30 mouse cellular contexts compared by ENCODE assay signal in genomic region chr2:103652121-103652520, GRCm38 (mm10).
A peak's percentile ranks its signal among the peaks of the same experiment; 100 is the strongest.
DNase-seq lines count a peak whose midpoint lies in the region; ATAC-seq and TF ChIP-seq lines count a peak whose summit lies in the region.
"Had no signal": no experiment of that assay in that cellular context is flagged by ENCODE, and none has a peak within 500 bp of the region (broad histone marks: within the 10 kb centered on the region; RNA-seq: fewer than 3 reads in every experiment).

No protein-coding gene starts in this region.

- H3K27ac ChIP-seq in thymus, adult 2 months (ENCODE audit: control insufficient read depth, insufficient read depth, low read length) = peak overlapping the region; percentile 67; the same call in 1 of the 2 replicates
- H3K27ac ChIP-seq in forebrain, embryonic 11.5 days (ENCODE audit: low read depth, low read length) = no peak overlapping the region
- H3K27ac ChIP-seq: embryonic facial prominence, embryonic 10.5 days; embryonic facial prominence, embryonic 15.5 days; hindbrain, embryonic 10.5 days; hindbrain, embryonic 15.5 days; intestine, embryonic 15.5 days; kidney, postnatal 0 days; liver, embryonic 12.5 days; macrophage; midbrain, embryonic 13.5 days; stomach, postnatal 0 days had no signal

- H3K9me3 ChIP-seq in forebrain, embryonic 11.5 days (ENCODE audit: control insufficient read depth, low read length) = no peaks in the 10 kb centered on the region
- H3K9me3 ChIP-seq: embryonic facial prominence, embryonic 10.5 days; embryonic facial prominence, embryonic 15.5 days; heart, embryonic 13.5 days; hindbrain, embryonic 10.5 days; hindbrain, embryonic 15.5 days; intestine, embryonic 15.5 days; liver, embryonic 12.5 days; midbrain, embryonic 13.5 days had no signal

- intact Hi-C loops in heart, postnatal 36 days (cut with DNase I) = no loop called here

- WGBS in thymus, adult 2 months = 23% methylated on average over 4 of the region's 4 CpGs
- 80% methylated on average over 4 of the region's 4 CpGs for WGBS in forebrain, embryonic 11.5 days

- H3K4me2 ChIP-seq in forebrain, embryonic 11.5 days (ENCODE audit: low read depth, low read length, severe bottlenecking) = no peak overlapping the region
- H3K4me2 ChIP-seq: embryonic facial prominence, embryonic 15.5 days; heart, embryonic 13.5 days; hindbrain, embryonic 15.5 days; intestine, embryonic 15.5 days; liver, embryonic 12.5 days; midbrain, embryonic 13.5 days had no signal

- ATAC-seq in activated CD4-positive, CD25-positive, alpha-beta regulatory T cell, adult 4 months = peak; percentile 69
- ATAC-seq in forebrain, embryonic 11.5 days (replicated peaks; ENCODE audit: low FRiP score) = no peak
- ATAC-seq: forebrain, embryonic 14.5 days; intestine, embryonic 15.5 days; liver, embryonic 12.5 days; liver, postnatal 0 days; midbrain, embryonic 13.5 days had no signal

- DNase-seq in thymus, adult 2 months = peak; percentile 58
- no peak for DNase-seq in thymus, postnatal 4 days
- DNase-seq in thymus, postnatal 14 days = peak; percentile 69
- DNase-seq in forebrain, embryonic 11.5 days (ENCODE audit: low spot score) = no peak
- no peak for DNase-seq in frontal cortex, adult 2 months (ENCODE audit: extremely low spot score in 1 of 2, low spot score in 1 of 2)
- DNase-seq in heart, postnatal 36 days = no peak
- DNase-seq: adrenal gland, adult 2 months; adrenal gland, postnatal 36 days; cerebellum, adult 2 months; cerebellum, postnatal 14 days; gastrocnemius, postnatal 36 days; heart, postnatal 10 days; kidney, adult 2 months; kidney, postnatal 4 days; layer of hippocampus, postnatal 36 days; left cerebral cortex, postnatal 4 days; liver, postnatal 0 days had no signal

- no peaks in the 10 kb centered on the region for H3K36me3 ChIP-seq in thymus, adult 2 months (ENCODE audit: control insufficient read depth, insufficient read depth, low read length)
- H3K36me3 ChIP-seq in forebrain, embryonic 11.5 days (ENCODE audit: control insufficient read depth, insufficient read depth, low read length) = no peaks in the 10 kb centered on the region
- H3K36me3 ChIP-seq: embryonic facial prominence, embryonic 10.5 days; embryonic facial prominence, embryonic 15.5 days; heart, embryonic 13.5 days; hindbrain, embryonic 10.5 days; hindbrain, embryonic 15.5 days; intestine, embryonic 15.5 days; liver, embryonic 12.5 days; midbrain, embryonic 13.5 days had no signal

- H3K9ac ChIP-seq in forebrain, embryonic 11.5 days (ENCODE audit: low read length) = no peak overlapping the region
- H3K9ac ChIP-seq: embryonic facial prominence, embryonic 15.5 days; heart, embryonic 13.5 days; hindbrain, embryonic 15.5 days; intestine, embryonic 15.5 days; liver, embryonic 12.5 days; liver, postnatal 0 days; midbrain, embryonic 13.5 days had no signal

- no peak for TF ChIP-seq POLR2A in thymus, adult 2 months (IDR thresholded peaks at IDR 0.05; ENCODE audit: control insufficient read depth, extremely low read depth, insufficient read depth, low read length, poor library complexity)

- TF ChIP-seq CTCF in thymus, adult 2 months (IDR thresholded peaks at IDR 0.05; ENCODE audit: borderline replicate concordance, control insufficient read depth, extremely low read depth, insufficient read depth, low read length, poor library complexity) = no peak

- no peak overlapping the region for H3K4me3 ChIP-seq in thymus, adult 2 months (ENCODE audit: control insufficient read depth, insufficient read depth, low read length)
- H3K4me3 ChIP-seq in forebrain, embryonic 11.5 days (ENCODE audit: low read depth, low read length) = no peak overlapping the region
- H3K4me3 ChIP-seq: embryonic facial prominence, embryonic 10.5 days; embryonic facial prominence, embryonic 15.5 days; heart, embryonic 13.5 days; hindbrain, embryonic 10.5 days; hindbrain, embryonic 15.5 days; intestine, embryonic 15.5 days; liver, embryonic 12.5 days; midbrain, embryonic 13.5 days had no signal

- H3K27me3 ChIP-seq in thymus, adult 2 months (ENCODE audit: control insufficient read depth, insufficient read depth, low read length) = no peaks in the 10 kb centered on the region
- no peaks in the 10 kb centered on the region for H3K27me3 ChIP-seq in forebrain, embryonic 11.5 days (ENCODE audit: control insufficient read depth, insufficient read depth, low read length)
- H3K27me3 ChIP-seq: embryonic facial prominence, embryonic 15.5 days; heart, embryonic 13.5 days; hindbrain, embryonic 15.5 days; intestine, embryonic 15.5 days; liver, embryonic 12.5 days; midbrain, embryonic 13.5 days had no signal

- H3K4me1 ChIP-seq in thymus, adult 2 months (replicated peaks; ENCODE audit: control insufficient read depth, insufficient read depth, low read length) = peaks cover 35% of the 10 kb centered on the region
- no peaks in the 10 kb centered on the region for H3K4me1 ChIP-seq in forebrain, embryonic 11.5 days (replicated peaks; ENCODE audit: control insufficient read depth, insufficient read depth, low read length)
- H3K4me1 ChIP-seq: embryonic facial prominence, embryonic 15.5 days; hindbrain, embryonic 15.5 days; midbrain, embryonic 13.5 days had no signal

Comparison
In these comparisons a context has a peak if more than half of its experiments do, and no peak if none do; other contexts are left out.
1. DNase-seq: peak in thymus, adult 2 months (single experiment) and thymus, postnatal 14 days (single experiment); none in thymus, postnatal 4 days (single experiment), forebrain, embryonic 11.5 days (single experiment), frontal cortex, adult 2 months (0 of 2) and heart, postnatal 36 days (0 of 2).